Mouse (Mus musculus) ES-E14 (cell line): Measurements from ENCODE around the gene Il34. TPM values are rescaled to one million over a fixed set of nuclear protein-coding genes. Genes with fewer than 3 reads are reported as not detected.

Experiments
- DNase-seq: peaks from one replicate; pipeline ENCODE4 v3.0.0-alpha.2; 2013; ENCODE audit warnings: low read depth, low spot score
- H3K27ac ChIP-seq: 2 replicates; pipeline ENCODE4 v1.5.1; 2012; ENCODE audit warnings: low read depth, mild to moderate bottlenecking, low read length, moderate library complexity, mixed read lengths; ENCODE audit not compliant: poor library complexity, insufficient read depth, severe bottlenecking
- H3K36me3 ChIP-seq: 2 replicates; pipeline ENCODE4 v1.6.1; 2012; ENCODE audit warnings: mild to moderate bottlenecking, low read length, moderate library complexity, mixed read lengths; ENCODE audit not compliant: control insufficient read depth, poor library complexity, insufficient read depth, severe bottlenecking
- H3K4me1 ChIP-seq, 2 experiments: fragments of 150-350 bp in 1 of 2; sonication (generic) in 1 of 2; 2 replicates each; pipeline ENCODE4 v1.6.1; 2012; ENCODE audit warnings: low read length in 2 of 2, mild to moderate bottlenecking in 1 of 2, mixed read lengths in 1 of 2; ENCODE audit not compliant: control insufficient read depth in 2 of 2, insufficient read depth in 2 of 2, poor library complexity in 1 of 2
- H3K4me3 ChIP-seq, 2 experiments: fragments of 150-350 bp in 1 of 2; sonication (generic) in 1 of 2; 2 replicates each; pipeline ENCODE4 v1.5.1; 2012; ENCODE audit warnings: low read length in 2 of 2, low read depth in 1 of 2, mild to moderate bottlenecking in 1 of 2, mixed read lengths in 1 of 2; ENCODE audit not compliant: insufficient read depth in 1 of 2, poor library complexity in 1 of 2, severe bottlenecking in 1 of 2
- H3K9ac ChIP-seq: 2 replicates; pipeline ENCODE4 v1.6.1; 2012; ENCODE audit warnings: low read depth, mild to moderate bottlenecking, low read length, mixed read lengths; ENCODE audit not compliant: poor library complexity, insufficient read depth, severe bottlenecking
- H3K9me3 ChIP-seq: fragments of 150-350 bp; sonication (generic); 2 replicates; pipeline ENCODE4 v1.6.1; 2012; ENCODE audit warnings: low read depth, mild to moderate bottlenecking, low read length; ENCODE audit not compliant: control insufficient read depth, insufficient read depth
- CHD2 ChIP-seq: IDR thresholded peaks from 2 replicates; pipeline ENCODE4 v1.6.1; 2014; ENCODE audit warnings: mild to moderate bottlenecking, low read depth, low read length, inconsistent platforms
- HCFC1 ChIP-seq: IDR thresholded peaks from 2 replicates; pipeline ENCODE4 v1.6.1; 2012; ENCODE audit warnings: low read length, inconsistent platforms, borderline replicate concordance; ENCODE audit not compliant: insufficient read depth
- MAFK ChIP-seq: IDR thresholded peaks from 2 replicates; pipeline ENCODE4 v1.6.1; 2014; ENCODE audit warnings: mild to moderate bottlenecking, low read depth, low read length, inconsistent platforms; ENCODE audit not compliant: insufficient read depth
- ZC3H11A ChIP-seq: IDR thresholded peaks from 2 replicates; pipeline ENCODE4 v1.6.1; 2012; ENCODE audit warnings: low read depth, mild to moderate bottlenecking, inconsistent platforms, low read length, borderline replicate concordance
- ZNF384 ChIP-seq: IDR thresholded peaks from 2 replicates; pipeline ENCODE4 v1.6.1; 2012; ENCODE audit warnings: low read depth, low read length, inconsistent platforms
- in situ Hi-C, 2 experiments: fragments of 600-800 bp; cut with MboI; formaldehyde crosslinking; loops; one replicate each; pipeline ENCODE4 v1.15.1; 2025; ENCODE audit warnings: low sequenced_read_pairs in 2 of 2, inconsistent platforms in 1 of 2; ENCODE audit not compliant: unreplicated experiment in 2 of 2
- total RNA-seq: library from RNA; depleted of rRNA; stranded (reverse); fragments of 300-350 nt; gene quantifications from 2 replicates; pipeline ENCODE4 v1.2.3, GENCODE M21; 2012

Il34 gene
- total RNA-seq, 1 experiment, result 4.6 TPM

- no peak for TF ChIP-seq MAFK
- TF ChIP-seq ZC3H11A, result no peak
- TF ChIP-seq ZNF384, result no peak
- TF ChIP-seq CHD2, result no peak
- no peak for TF ChIP-seq HCFC1
- Histone ChIP-seq H3K9ac (no peak overlapping the region), H3K4me1 (peaks cover 3 to 28% of the 10 kb centered on the region in 2 experiments), H3K27ac (no peak overlapping the region), H3K9me3 (no peaks in the 10 kb centered on the region), H3K4me3 (no peak overlapping the region), H3K36me3 (no peaks in the 10 kb centered on the region)
- in situ Hi-C loops, result no loop called here
- no peak for DNase-seq
Measured at GRCm38 (mm10) chr8:110761988-110762387, 43.7 kb downstream of the Il34 start.

GRCm38 (mm10) chr8:110761185-110761584, 44.5 kb downstream of the Il34 start:
- Histone ChIP-seq H3K36me3 (no peaks in the 10 kb centered on the region), H3K27ac (peak overlapping the region; percentile 69), H3K4me3 (peak overlapping the region in 1 of 2 experiments; percentile 23; a peak in 1 of 4 replicates), H3K4me1 (peaks cover 3 to 34% of the 10 kb centered on the region in 2 experiments), H3K9ac (peak overlapping the region; percentile 51; the same call in 1 of the 2 replicates), H3K9me3 (no peaks in the 10 kb centered on the region)
- no peak for DNase-seq
- TF ChIP-seq MAFK (no peak), HCFC1 (no peak), ZC3H11A (no peak), ZNF384 (no peak), CHD2 (no peak)
- in situ Hi-C loops, result no loop called here

DNA sequence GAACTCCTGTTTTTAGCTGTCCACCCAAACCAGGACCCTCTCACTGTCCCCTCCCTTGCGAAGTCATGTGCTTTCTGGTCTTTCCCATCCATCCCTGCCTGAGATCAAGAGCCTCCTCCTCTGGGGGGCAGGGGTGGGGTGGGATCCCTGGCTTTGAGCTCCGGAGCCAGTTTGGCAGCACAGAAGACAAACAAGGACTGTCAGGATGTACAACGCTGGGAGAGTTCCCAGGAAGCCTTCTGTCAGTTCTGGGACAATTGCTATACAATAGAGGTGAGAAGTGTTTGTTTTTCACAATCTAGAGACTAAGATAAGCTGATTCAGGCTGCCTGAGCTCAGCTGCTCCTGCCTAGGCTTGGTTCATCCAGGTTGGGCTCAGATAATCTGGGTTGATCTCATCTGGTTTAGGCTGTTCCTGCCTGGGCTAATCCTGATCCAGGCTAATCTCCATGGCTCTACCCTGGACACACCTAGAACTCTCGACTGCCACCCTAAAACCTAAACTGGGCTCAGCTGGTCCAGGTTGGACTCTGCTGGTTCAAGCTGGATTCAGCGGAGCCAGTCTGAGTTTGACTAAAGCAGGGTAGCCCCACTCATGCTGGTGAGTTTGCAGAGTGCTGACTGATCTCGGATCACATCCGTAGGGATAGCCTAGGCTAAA, 45.3 kb downstream of the Il34 start:
- Histone ChIP-seq H3K9me3 (no peaks in the 10 kb centered on the region), H3K27ac (peak overlapping the region; percentile 69), H3K4me1 (peaks cover 5 to 40% of the 10 kb centered on the region in 2 experiments), H3K4me3 (peak overlapping the region in 1 of 2 experiments; percentile 23; a peak in 1 of 4 replicates), H3K9ac (peak overlapping the region; percentile 51; the same call in 1 of the 2 replicates), H3K36me3 (no peaks in the 10 kb centered on the region)
- in situ Hi-C loops, result no loop called here
- DNase-seq, result no peak
- TF ChIP-seq CHD2 (no peak), ZC3H11A (no peak), HCFC1 (no peak)

DNA sequence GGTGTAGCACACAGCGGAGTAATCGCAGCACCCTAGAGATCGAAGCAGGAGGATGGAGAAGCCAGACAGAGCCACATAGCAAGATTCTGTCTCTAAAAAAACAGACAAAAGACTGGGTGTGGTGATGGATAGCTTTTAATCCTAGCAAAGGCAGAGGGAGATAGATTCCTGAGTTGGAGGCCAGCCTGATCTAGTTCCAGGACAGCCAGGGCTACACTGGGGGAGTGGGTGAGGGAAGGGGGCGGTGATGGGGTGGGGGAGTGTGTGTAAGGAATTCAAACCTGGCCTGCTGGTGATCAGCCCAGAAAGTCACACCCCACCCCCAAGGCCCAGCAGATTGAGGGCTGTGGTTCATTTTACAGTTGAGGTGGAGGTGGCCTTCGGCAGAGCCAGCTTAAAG, 49.5 kb downstream of the Il34 start:
- Histone ChIP-seq H3K4me3 (no peak overlapping the region), H3K4me1 (peaks cover 4 to 54% of the 10 kb centered on the region in 2 experiments; a peak in 3 of 4 replicates), H3K9ac (peak overlapping the region; percentile 3; the same call in 1 of the 2 replicates), H3K9me3 (no peaks in the 10 kb centered on the region), H3K36me3 (no peaks in the 10 kb centered on the region), H3K27ac (peak overlapping the region; percentile 51)
- TF ChIP-seq ZC3H11A (no peak), HCFC1 (no peak), ZNF384 (0 out of 2 replicates have a peak, but pooled peaks have one; percentile 18), CHD2 (no peak), MAFK (no peak)
- no peak for DNase-seq
- in situ Hi-C loops, result no loop called here
